Mouse (Mus musculus) kidney, adult 18-20 months (tissue): ENCODE data around the gene Smurf1.
A peak's percentile ranks its signal among the peaks of the same experiment; 100 is the strongest.

Source experiments
- DNase-seq: peaks from one replicate; pipeline ENCODE4 v3.0.0; 2021

Smurf1 gene

DNA sequence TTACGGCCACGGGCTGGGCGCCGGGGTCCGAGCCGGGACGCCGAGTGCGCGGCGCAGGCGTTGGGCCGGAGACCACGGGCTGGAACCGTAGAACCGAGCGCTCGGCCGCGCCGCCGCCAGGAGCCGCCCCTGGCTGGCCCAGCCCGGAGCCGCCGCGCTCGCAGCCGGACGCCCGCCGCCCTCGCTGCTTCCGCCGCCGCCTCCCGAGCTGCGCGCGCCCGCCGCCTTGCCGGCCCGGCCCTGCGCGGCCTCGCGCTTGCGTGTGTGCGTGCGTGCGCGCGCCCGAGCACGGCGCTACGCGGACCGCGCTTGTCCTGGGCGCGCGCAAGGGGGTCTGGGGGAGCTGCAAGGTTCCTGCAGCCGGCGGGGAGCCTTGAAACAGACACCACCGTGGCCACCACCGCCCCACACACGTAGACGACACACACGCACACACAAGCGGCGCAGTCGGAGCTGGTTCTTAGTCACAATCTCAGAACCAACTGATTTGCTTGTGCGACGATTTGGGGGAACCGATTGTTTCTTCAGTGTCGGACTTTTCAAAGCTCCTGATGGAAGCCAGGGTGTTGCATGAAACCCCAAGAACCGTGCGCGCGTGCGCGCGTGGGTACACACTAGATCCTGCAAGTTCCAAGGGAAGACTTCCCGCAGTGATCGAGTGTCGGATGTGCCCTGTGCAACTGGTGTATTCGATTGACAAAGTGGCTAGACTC, at the start of gene Smurf1:
Gene Smurf1 (minus strand): TSS at position 209 of the 713 bp plus-strand sequence.
- peak; percentile 81 for DNase-seq

DNA sequence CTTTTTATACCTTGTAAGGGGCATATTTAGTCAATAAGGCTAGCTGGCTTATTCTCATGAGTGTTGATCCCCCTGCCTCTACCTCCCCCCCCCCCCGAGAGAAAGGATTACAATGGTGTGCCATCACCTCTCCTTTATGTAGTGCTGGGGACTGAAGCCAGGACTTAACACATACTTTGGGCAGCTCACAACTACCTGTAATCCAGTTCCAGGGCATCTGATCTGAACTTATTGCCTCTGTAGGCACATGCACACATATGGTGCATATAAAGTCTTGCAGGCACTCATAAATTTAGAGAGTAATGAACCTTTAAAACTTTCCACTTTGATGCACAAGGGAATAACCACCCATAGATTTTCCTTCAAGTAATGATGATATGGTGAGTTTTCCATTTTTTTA, 48.6 kb upstream of the Smurf1 start:
- no peak for DNase-seq

DNA sequence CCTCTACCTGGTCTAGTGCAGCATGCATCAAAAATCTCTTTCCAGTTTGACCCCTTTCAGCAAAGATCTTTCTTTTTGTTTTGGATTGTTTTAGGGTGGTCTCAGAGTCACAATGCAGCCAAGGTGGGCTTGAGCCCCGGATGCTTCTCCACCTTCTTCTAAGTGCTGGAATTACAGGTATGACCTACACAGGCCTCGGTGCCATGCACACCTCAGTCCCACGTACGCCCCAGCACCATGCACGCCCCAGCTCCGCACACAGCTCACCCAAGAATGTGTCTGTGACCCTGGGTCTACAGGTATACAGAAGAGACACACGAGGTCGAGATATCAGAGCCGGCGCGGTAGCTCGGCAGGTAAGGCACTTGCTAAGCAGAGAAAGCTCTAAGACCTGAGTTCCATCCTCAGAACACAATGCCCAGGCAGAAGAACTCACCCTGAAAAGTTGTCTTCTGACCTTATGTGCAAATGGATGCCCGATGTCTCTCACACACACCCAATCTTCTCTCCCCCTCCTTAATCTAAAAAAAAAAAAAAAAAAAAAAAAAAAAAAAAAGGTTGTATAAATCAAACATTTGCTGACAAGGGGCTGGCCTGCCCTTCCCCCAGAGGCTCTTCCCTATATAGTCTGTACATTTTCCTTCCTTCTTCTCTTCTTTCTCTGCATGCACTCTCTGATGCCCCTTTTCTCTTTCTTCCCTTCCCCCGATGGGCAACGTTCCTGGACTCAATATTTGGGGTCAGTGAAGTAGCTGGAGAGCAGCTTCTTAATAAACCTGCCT, 43.4 kb upstream of the Smurf1 start:
- DNase-seq = no peak

DNA sequence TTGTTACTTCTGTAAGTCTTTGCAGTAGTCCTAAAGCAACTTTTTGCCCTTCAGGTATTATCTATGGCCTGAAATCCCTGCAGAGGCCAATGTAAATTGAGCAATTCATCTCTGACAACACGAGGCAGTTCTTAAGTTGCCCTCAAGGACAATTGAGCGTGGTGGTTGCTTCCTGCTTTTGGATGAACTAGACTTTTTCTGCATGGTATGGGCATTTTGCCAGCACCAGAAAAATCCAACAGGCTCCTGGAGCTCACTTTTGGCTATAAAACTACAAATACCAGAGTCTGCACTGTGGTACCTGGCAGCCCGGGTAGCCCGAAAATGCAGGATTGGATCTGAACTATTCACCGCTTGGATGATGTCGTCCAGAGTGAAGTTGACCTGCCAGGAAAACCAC, 39.9 kb upstream of the Smurf1 start:
- no peak for DNase-seq

DNA sequence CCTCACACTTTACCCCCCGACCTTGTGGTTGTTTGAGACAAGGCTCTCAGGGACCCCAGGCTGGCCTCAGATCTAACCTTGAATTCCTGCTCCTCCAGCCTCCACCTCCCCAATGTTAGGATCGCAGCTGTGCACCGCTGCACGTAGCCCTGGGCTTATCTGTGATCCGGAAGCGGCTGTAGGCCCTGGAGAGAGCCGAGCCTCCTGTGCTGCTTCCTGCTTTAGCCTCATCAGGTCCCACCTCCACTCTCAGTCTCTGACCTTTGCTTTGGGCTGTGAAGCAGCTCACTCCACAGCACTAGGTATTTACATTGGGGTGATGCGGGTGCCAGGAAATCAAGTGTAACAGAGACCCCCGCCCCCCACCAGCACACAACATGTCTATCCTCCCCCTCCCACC, 38.8 kb upstream of the Smurf1 start:
- no peak for DNase-seq

DNA sequence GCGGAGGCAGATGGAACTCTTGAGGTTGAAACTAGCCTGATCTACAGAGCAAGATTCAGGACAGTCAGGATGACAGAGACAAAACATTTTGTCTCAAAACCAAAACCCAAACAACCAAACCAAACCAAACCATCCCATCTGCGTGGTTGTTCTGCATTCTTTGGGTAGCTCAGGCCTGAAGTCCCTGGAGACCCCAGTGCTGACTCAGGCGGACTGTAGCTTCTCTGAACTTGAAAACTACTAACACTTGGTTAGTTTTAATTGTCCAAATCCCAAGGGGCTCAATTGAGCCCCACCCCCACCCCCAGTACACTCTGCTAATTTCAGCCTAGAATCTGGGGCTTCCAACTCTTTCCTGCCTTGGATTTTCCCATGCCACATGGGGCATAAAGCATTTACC, 37.7 kb upstream of the Smurf1 start:
- DNase-seq = no peak

DNA sequence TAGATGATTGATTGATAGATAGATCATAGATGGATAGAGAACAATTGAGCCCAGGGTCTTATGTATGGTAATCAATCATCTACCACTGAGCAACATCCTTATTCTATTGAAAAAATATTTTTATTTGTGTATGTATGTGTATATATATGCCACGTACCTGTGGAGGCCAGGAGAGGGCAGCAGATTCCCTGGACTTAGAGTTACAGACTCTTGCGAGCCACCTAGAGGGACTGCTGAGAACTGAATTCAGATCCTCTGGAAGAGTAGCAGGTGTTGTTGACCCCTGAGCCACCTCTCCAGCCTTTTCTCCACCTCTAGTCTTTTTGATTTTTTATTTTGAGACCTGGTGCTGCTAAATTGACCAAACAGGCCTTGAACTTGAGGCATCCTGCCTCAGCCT, 32.8 kb upstream of the Smurf1 start:
- no peak for DNase-seq

DNA sequence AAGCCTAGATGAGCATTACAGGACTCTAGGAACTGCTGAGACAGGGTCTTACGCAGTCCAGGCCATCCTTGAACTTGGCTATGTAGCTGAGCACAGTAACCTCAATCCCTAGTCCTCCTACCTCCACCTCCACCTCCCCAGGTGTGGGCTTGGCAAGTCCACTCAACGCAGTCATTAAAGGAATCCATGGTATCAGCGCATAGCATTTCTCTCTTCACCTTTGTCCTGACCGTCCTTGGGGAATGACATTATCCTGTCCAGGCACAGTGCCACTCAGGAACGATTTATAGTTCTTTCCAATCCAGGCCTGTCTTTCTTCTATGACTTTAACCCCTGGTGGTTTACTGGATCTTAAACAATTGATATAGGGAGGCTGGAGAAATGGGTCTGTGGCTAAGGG, 24.8 kb upstream of the Smurf1 start:
- DNase-seq = no peak

DNA sequence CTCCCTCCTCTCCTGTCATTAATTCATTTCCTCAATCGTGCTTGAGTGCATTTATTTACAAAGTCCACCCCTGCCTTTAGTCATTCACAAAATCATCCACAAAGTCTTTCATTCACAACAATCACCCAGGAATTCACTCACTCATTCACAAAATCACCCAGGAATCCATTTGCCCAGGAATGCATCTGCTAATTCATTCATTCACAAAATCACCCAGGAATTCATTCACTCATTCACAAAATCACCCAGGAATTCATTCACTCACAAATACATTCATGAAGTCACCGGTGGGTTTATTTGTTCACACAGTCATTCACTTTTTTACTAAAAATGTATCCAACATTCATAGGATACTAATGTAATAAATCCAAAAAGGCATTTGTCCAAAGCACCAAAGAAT, 24.4 kb upstream of the Smurf1 start:
- DNase-seq = no peak

DNA sequence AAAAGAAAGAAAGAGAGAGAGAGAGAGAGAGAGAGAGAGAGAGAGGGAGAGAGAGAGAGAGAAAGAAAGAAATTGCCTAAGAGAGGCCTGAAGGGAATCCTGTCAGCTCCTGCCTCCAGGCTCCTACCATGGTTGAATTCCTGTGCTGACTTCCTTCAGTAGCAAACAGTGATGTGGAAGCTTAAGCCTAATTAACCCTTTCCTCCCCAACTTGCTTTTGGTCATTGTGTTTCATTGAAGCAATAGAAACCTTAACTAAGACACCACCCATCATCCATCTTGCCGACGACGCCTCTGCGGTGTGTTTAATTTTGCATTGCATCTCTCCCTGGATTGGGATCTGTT, 23.4 kb upstream of the Smurf1 start:
- no peak for DNase-seq

DNA sequence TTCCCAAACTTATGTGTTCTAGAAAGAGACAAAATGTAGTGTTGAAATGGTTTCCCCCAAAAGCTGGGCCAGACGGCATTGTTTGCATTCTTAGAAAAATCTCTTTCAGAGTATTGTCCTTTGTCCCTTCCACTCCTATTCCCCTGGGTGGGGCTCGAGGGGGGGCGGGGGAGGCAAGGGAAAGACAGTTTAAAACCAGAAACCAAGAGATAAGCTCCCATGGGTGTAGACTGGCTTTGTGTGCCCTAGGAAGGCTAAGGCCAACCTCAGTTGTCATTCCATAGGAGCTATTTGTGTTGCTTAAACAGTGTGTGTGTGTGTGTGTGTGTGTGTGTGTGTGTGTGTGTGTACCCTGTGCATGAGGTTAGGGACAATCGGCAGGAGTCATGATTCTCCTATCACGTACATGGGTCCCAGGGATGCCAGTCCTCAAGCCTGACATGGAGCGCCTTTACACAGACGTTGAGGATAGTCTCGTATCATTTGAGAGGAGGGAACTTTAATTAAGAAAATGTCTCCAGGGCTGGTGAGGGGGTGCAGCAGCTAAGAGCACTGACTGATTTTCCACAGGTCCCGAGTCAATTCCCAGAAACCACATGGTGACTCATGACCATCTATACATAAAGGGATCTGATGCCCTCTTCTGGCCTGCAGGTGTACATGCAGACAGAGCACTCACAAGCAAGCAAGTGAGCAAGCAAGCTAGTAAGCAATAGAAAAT, 22.9 kb upstream of the Smurf1 start:
- peak; percentile 40 for DNase-seq

DNA sequence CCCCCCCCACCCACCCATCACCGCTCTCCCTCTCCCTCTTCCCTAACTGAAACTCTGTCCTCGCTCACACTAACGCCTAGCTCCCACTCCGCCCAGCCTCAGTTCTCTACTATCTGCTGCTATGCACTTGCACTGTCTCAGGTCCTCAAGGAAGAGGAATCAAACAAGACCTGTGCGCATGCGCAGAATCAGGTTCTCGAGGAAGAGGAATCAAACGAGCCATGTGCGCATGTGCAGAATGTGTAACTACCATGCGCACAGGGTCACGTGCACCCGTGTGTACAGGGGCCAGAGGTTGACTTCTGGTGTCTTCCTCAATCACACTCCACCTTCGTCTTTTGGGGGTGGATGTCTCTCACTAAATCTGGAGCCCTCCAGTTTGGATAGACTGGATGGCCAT, 21.9 kb upstream of the Smurf1 start:
- no peak for DNase-seq

DNA sequence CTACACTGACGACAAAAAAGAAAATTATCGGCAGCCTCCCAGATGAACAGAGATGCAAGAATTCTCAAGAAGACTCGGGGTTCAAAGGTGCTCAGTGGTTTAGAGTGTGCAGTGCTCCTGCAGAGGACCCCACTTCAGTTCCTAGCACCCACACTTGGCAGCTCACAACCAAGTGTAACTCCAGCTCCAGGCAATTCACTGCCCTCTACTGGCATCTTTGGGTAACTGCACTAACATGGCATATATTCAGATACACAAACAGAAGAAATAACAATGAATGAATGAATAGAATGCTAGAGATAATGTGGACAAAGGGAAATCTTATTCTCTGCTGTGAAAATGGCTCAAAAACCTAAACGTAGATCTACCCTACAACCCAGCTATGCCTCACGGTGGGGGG, 19.2 kb upstream of the Smurf1 start:
- no peak for DNase-seq

DNA sequence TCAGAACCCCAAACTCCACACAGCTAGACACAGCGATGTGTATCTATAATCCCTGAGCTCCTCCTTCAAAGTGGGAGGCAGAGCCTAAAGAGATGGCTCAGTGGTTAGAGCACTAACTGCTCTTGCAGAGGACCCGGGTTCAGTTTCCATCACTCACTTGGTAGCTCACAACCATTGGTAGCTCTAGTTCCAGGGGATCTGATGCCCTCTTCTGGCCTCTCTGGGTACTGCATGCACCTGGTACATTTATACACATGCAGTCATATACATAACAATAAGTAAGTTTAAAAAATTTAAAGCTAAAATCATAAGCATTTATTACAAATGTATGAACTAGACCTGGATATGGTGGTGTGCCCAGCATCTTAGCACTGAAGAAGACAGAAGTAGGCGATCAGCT, 17.6 kb upstream of the Smurf1 start:
- no peak for DNase-seq

DNA sequence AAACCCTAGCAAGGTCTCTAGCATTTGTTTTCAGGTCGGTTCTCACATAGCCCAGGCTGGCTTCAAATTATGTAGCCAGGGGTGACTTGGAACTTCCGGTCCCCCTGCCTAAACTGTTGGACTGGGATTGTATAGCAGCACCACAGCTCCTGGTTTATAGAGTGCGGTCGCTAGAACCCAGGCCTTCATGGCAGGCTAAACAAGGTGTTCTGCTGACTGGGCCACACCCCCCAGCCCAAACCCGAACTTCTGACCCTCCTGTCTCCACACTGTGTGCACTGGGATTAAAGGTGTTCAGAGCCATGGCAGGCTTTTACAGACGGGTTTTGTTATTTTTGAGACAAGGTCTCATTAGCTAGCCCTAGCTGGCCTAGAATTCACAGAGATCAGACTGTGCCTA, 13.5 kb upstream of the Smurf1 start:
- no peak for DNase-seq

DNA sequence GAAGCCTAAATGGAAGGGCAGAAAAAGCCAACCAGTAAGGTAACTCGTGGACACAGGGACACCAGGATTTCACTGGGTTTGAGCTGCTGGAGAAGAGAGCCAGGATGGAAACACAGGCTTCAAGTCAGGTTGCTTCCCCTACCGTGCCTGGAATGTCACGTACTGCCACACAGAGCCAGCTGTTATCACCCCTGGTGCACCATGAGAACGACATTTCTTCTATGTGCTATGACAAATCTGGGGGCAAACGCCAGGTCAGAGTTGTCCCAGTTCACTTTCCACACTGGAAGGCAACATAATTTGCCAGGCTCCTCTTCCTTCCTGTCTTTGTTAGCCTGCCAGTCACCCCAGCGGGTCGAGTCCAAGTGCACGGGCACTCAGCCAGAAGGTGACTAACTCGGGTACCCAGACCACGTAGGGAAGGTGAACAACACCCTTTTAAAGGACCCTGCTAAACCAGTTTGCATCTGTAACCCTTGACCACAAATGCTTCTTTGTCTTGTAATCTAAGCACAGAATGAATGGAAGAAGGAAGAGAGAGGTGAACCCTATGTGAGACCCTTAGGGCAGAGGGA, 13.0 kb upstream of the Smurf1 start:
- peak; percentile 41 for DNase-seq

DNA sequence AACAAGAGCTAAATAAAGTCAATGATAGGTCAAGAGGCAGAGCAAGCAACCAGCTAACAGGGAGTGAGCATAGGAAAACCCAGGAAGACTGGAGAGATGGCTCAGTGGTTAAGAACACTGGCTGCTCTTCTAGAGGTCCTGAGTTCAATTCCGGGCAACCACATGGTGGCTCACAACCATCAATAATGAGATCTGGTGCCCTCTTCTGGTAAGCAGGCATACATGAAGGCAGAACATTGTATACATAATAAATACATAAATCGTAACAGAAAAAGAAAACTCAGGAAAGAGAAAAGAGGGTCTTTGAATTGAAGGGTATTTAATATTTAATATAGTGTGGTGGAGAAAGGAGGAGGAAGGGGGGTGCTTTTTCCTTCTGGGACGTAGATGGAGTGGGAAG, 5.6 kb upstream of the Smurf1 start:
- no peak for DNase-seq

DNA sequence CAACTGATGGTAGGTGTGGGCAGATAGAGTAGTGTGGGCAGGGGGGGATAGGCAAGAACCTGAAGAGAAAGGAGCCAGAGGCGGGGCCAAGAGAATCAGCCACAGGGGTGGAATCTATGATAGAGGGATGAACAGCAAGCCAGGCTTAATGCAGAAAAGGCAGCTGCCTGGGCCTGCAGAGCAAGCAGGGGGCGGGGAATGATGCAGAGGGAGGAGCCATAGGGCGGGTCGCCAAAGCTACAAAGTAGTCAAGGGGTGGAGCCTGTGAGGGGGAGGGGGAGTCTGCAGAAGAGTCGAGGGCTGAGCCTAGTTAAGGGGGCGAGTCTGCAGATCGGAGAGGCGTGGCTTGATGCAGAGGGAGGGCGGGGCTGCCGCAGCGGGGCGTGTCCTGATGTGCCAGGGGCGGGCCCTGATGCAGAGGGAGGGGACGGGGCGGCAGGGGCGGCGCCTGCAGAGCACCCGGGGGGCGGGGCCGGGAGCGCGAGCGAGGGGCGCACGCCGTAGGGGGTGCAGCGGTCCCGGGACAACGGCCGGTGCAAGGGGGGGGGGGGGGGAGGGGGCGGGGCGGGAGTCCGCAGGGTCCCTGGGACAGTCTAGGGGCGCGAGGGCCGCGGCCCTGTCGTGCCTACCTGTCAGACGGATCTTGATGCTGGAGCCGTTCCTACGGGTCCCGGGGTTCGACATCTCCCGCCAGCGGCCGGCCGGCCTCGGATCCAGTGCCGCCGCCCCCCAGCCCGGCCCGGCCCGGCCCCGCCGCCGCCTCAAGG, 592 bp downstream of the Smurf1 start:
- DNase-seq = peak; percentile 87

DNA sequence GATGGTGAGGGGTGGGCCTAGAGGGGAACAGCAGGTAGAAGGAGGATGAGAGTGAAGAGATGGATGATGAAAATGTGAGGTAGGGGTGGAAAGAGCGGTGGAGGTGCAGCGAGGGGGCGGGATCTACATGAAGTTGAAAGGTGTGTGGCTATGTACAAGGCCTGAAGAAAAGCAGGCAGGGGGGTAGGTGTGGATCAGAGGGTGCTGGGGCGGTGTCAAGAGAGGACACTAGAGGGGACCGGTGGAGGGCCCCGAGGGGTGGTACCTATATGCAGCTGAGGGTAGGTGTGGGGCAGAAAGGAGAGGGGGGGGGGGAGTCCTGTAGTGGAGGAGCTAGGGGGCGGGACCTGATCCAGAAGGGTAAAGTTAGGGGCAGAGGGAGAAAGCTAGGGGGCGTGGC, 1.2 kb downstream of the Smurf1 start:
- no peak for DNase-seq

DNA sequence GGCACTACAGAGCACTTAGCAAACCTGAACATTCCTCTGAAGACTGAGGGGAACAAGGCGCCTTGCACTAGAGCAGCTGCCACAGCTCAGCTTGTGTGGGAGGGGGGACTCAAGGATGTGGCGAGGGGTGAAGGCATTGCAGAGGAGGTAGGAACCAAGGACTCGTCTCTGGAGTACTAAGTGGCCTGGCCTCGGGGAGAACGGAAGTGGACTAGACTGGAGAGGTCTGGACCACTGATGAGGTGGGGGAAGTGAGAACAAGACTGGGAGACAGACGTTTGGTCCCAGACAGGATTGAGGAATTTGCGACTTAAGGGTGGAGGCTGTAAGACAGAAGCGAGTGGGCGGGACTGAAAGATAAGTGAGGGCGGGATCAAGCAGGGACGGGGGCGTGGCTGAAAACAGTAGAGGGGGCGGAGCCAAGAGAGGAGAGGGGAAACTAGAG, 1.8 kb downstream of the Smurf1 start:
- DNase-seq = peak; percentile 58

DNA sequence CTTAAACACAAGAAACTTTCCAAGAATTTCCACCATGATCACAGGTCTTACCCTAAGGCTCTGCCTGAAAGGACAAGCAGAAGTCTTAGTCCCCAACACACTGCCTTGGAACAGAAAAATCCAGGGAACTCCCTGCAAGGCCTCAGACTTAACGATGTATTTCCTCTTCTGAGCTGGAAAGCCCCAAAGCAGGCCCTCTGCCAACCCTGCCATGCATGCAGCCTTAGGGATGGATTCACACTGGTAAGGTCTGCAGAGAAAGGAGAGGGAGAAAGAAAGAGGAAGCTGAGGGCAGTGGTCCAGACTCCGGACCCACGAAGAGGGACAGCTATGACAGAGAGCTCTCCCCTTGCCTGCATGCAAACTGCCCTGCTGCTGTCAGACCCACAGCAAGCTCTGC, 2.2 kb downstream of the Smurf1 start:
- peak; percentile 50 for DNase-seq

DNA sequence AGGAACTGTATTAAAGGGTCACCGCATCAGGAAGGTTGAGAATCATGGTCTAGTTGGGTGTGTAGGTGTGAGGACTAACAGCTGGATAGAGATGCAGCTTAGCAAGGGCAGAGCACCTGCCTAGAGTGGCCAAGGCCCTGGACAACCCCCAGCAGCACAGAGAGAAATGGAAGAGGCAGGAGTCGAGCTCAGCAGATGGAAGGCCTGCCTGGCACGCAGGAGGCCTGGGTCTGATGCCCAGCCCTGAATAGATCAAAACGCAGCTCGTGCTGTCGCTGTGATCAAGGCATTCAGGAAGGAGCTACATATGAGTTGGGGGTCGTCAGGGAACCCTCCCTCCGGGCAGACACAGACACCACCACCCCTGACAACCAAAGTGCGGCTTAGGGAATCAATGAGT, 7.4 kb downstream of the Smurf1 start:
- no peak for DNase-seq

DNA sequence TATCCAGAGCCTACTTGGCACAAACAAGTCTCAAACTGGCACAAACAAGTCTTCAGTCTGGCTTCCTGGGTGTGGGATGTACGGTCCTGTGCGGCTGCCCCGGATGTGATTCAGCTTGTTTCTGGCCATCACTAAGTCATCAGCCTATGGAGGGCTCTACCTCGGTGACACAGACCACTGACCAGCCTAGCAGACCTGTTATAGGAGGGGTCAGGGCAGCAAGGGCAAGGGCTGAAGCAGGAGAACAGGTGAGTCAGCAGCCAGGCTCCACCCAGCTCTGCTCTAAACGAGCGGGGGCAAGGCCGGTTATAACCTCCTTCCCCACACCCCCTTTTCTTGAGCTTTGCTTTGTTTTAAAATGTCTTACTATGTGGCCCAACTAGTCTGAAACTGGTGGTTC, 11.2 kb downstream of the Smurf1 start:
- no peak for DNase-seq
